Mouse (Mus musculus) intestine, embryonic 16.5 days (tissue): Measurements from ENCODE around the gene Chic2. TPM values are rescaled to one million over a fixed set of nuclear protein-coding genes. Genes with fewer than 3 reads are reported as not detected.

Experiments
- ATAC-seq: fragments of 200-750 bp; cut with Nextera tagmentation; 2 replicates; pipeline ENCODE4 v1.8.0; 2017; ENCODE audit warnings: moderate TSS enrichment, moderate library complexity
- H3K27ac ChIP-seq: fragments of 300-500 bp; sonication (generic); 2 replicates; pipeline ENCODE4 v1.5.1; 2014; ENCODE audit warnings: mild to moderate bottlenecking, low read length
- H3K27me3 ChIP-seq: fragments of 300-500 bp; sonication (generic); replicated peaks from 2 replicates; pipeline ENCODE4 v1.6.1; 2014; ENCODE audit warnings: low read length, control low read depth, mixed read lengths; ENCODE audit not compliant: control insufficient read depth, insufficient read depth
- H3K36me3 ChIP-seq: fragments of 300-500 bp; sonication (generic); 2 replicates; pipeline ENCODE4 v1.6.1; 2014; ENCODE audit warnings: low read length, control low read depth; ENCODE audit not compliant: control insufficient read depth, insufficient read depth
- H3K4me1 ChIP-seq: fragments of 300-500 bp; sonication (generic); 2 replicates; pipeline ENCODE4 v1.6.1; 2014; ENCODE audit warnings: low read length, control low read depth, mixed read lengths; ENCODE audit not compliant: control insufficient read depth, insufficient read depth
- H3K4me2 ChIP-seq: fragments of 300-500 bp; sonication (generic); 2 replicates; pipeline ENCODE4 v1.6.1; 2014; ENCODE audit warnings: low read depth, low read length, control low read depth
- H3K4me3 ChIP-seq: fragments of 300-500 bp; sonication (generic); 2 replicates; pipeline ENCODE4 v1.5.1; 2014; ENCODE audit warnings: mild to moderate bottlenecking, low read length
- H3K9ac ChIP-seq: fragments of 300-500 bp; sonication (generic); 2 replicates; pipeline ENCODE4 v1.6.1; 2014; ENCODE audit warnings: low read depth, low read length
- H3K9me3 ChIP-seq: fragments of 300-500 bp; sonication (generic); 2 replicates; pipeline ENCODE4 v1.6.1; 2016; ENCODE audit warnings: low read length, control low read depth; ENCODE audit not compliant: control insufficient read depth
- WGBS: fragments of 180-500 bp; shearing (Covaris S2); extraction: QIAGEN DNeasy Blood & Tissue Kit; methylation state at CpG from one replicate; pipeline ENCODE4 v1.1.7; 2014; 5-methylcytosine and 5-hydroxymethylcytosine counted together
- polyA plus RNA-seq: library from polyadenylated mRNA; unstranded; fragments of >200 nt; fragmentation: Nextera tagmentation; extraction: Ambion mirVana; gene quantifications from 2 replicates; pipeline ENCODE4 v1.2.1, GENCODE M21; 2015

The Chic2 gene
- polyA plus RNA-seq, 1 experiment from 2014 or later = 15.9 TPM

DNA sequence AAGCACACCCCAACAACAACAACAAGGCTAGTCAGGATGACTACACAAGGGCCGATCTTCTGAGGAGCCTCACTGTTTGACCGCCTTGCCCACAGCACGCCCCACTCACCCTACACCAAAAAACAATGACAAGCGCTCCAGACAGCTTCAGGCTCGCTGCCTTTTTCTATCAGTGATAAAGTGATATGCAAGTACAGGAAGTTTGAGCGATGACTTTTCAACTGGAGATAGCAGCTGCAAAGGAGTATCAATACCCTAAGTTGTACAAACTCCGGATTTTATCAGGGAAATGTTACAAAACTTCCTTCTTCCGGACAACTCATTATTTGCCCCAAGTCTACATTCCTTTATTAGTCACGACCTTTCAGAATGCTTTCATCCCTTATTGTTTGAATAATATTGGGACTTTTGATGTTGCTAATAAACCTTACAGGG lies 1.5 kb downstream of the Chic2 start:
- no peak for ATAC-seq
- 21% methylated on average over 9 of the region's 9 CpGs for WGBS
- no peaks in the 10 kb centered on the region for H3K36me3 ChIP-seq
- peak overlapping the region; percentile 99 for H3K9ac ChIP-seq
- H3K4me1 ChIP-seq = peaks cover 11% of the 10 kb centered on the region
- H3K4me3 ChIP-seq = peak overlapping the region; percentile 98
- H3K27me3 ChIP-seq = no peaks in the 10 kb centered on the region
- H3K4me2 ChIP-seq = peak overlapping the region; percentile 79
- no peaks in the 10 kb centered on the region for H3K9me3 ChIP-seq
- H3K27ac ChIP-seq = no peak overlapping the region

DNA sequence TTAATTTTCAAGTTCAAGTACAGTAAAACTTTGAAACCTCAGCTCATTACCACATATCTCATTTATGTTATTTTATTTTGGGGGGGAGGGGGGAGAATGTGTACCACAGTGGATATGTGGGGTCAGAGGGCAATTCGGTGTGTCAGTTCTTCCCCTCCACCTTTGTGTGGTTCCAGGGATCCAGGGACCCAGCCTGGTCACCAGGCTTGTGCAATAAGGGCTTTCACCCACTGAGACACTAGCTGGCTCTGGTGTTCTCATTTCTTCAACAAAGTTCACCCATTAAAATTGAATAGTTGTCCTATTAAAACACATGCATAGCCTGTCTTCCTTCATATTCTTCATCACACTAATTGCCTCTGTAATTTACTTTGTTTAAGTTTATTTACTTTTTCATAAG lies 5.3 kb downstream of the Chic2 start:
- ATAC-seq = no peak
- WGBS = 88% methylated on average over 1 of the region's 1 CpGs
- H3K4me2 ChIP-seq = no peak overlapping the region
- no peak overlapping the region for H3K9ac ChIP-seq
- no peaks in the 10 kb centered on the region for H3K9me3 ChIP-seq
- no peak overlapping the region for H3K4me3 ChIP-seq
- no peaks in the 10 kb centered on the region for H3K27me3 ChIP-seq
- H3K36me3 ChIP-seq = no peaks in the 10 kb centered on the region
- no peak overlapping the region for H3K27ac ChIP-seq
- peaks cover 11% of the 10 kb centered on the region for H3K4me1 ChIP-seq

DNA sequence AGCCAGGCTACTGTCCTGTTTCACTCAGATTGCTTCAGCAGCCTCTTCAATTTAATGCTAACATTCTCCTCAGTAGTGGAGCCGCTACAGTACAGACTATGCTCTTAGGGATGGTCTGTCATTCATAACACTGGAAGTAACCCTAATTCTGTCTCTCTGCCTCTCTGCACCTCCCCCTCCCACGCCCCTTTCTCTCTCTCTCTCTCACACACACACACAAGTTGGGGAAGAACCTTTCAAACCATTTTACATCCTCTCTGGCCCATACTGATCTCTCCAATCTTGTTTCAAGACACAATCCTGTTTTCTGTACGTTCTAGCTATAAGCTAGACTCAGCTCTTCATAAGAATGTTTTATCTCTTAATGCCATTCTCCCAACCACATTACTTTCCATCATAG lies 9.1 kb downstream of the Chic2 start:
- H3K36me3 ChIP-seq = no peaks in the 10 kb centered on the region
- no peak overlapping the region for H3K27ac ChIP-seq
- WGBS = 89% methylated on average over 3 of the region's 3 CpGs
- no peaks in the 10 kb centered on the region for H3K4me1 ChIP-seq
- H3K9me3 ChIP-seq = no peaks in the 10 kb centered on the region
- H3K4me3 ChIP-seq = no peak overlapping the region
- ATAC-seq = no peak
- H3K9ac ChIP-seq = no peak overlapping the region
- no peaks in the 10 kb centered on the region for H3K27me3 ChIP-seq
- no peak overlapping the region for H3K4me2 ChIP-seq

DNA sequence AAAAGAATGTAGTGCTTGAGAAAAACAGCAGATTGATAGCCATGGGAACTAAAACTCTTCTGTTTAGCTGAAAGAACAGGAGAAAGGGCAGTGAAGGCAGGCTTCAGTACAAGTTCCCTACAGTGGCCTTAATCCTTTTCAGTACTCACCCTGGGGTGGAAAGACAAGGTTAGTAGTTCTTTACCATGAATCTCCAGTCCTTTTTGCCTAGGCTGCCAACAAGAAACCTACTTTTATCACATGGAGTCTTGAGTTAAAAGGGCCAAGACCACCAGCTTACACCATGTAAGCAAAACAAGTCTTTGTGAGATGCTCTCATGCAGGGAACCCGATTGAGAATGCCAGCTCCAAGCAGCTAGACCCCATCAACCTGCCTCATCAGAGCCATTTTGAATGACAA lies 29.8 kb downstream of the Chic2 start:
- no peaks in the 10 kb centered on the region for H3K9me3 ChIP-seq
- H3K4me1 ChIP-seq = no peaks in the 10 kb centered on the region
- H3K27ac ChIP-seq = no peak overlapping the region
- H3K4me3 ChIP-seq = no peak overlapping the region
- no peaks in the 10 kb centered on the region for H3K27me3 ChIP-seq
- WGBS = 79% methylated on average over 1 of the region's 1 CpGs
- no peak overlapping the region for H3K9ac ChIP-seq
- no peak for ATAC-seq
- no peaks in the 10 kb centered on the region for H3K36me3 ChIP-seq
- no peak overlapping the region for H3K4me2 ChIP-seq

DNA sequence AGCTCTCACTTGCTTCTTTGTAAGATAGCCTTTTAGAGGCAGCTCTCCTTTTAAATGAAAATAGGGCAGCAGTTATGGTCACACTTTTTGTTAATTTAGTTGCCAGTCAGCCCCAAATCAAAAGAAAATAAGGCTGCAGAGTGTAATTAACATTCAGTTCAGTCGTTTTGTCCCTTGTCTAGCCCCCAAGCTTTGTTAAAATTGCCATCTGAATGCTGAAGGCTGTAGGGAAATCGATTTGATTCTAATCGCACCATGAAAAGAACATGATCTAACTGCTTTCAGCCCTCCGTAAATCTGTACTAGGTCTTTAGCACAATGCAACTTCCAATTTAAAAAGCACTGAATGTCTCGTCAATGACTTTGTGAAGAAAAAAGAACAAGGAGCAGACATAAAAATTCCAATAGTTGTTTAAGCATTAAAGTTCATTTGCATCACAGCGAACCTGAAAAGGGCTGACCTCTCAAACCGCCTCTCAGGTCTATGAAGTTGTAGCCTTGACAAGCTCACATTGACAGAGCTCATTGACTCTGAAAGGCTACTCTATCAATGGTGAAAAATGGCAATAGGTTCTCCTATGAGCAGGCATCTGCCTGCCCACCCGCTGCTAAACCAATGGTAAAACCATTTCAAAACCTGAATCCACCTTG lies 31.7 kb downstream of the Chic2 start:
- no peak for ATAC-seq
- no peak overlapping the region for H3K27ac ChIP-seq

DNA sequence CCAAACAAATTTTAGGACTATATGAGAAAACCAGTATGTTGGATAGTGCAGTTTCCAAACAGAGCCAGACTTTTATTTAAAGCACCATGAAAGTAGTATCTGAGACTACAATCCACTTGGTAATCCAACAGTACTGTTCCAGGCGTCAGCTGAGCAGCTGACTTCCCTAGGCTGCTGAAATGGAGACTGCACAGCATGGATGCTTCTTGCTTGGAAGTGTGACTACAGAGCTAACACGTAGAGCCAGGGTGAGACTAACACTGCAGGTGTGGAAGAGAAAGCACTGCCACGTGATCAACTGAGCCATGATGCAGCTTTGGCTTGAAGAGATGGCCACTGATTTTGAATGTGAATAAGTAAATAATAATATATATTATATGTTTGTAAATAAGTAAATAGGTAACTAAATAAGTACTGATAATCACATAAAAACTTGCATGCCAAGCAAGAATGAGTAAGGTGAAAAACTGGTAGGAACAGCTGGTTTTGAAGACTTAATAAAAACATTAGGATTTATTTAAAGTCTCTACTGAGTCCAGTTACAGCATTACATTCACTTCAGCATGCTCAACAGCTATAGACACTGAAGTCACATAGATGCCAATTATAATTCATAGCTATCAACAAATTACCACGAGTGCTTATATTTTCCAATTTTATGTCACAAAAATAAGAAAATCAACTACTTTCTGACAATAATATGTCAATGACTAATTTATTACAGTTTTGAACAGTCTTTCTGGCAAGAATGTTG lies 32.4 kb downstream of the Chic2 start:
- Histone ChIP-seq H3K27me3 (no peaks in the 10 kb centered on the region), H3K27ac (no peak overlapping the region), H3K4me3 (no peak overlapping the region), H3K36me3 (no peaks in the 10 kb centered on the region), H3K9ac (no peak overlapping the region), H3K4me2 (no peak overlapping the region), H3K9me3 (no peaks in the 10 kb centered on the region), H3K4me1 (no peaks in the 10 kb centered on the region)
- 71% methylated on average over 4 of the region's 4 CpGs for WGBS
- no peak for ATAC-seq

More for the DNA sequence above, 31.7 kb downstream of the Chic2 start:
- Histone ChIP-seq H3K36me3 (no peaks in the 10 kb centered on the region), H3K4me1 (no peaks in the 10 kb centered on the region), H3K9ac (no peak overlapping the region), H3K9me3 (no peaks in the 10 kb centered on the region), H3K27me3 (no peaks in the 10 kb centered on the region), H3K4me2 (no peak overlapping the region), H3K4me3 (no peak overlapping the region)
- WGBS = 79% methylated on average over 8 of the region's 8 CpGs

DNA sequence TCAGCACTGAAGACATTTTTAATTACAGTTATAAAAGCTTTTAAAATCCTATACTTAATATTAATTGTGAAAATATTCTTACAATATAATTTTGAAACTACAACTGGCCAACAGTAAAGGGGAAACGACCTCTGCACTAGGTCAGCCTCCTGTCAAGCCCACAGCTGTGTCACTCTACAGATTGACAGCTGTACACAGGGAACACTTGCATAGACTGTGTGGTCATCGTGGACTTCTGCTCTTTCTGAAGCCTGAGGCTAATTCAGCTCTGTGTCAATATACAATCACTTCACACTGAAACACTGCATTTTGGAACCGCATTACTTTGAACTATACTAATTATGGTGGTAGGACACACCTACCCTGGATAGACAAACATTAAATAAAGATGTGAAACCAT lies 39.8 kb downstream of the Chic2 start:
- Histone ChIP-seq H3K9ac (no peak overlapping the region), H3K27me3 (no peaks in the 10 kb centered on the region), H3K27ac (no peak overlapping the region), H3K36me3 (no peaks in the 10 kb centered on the region), H3K4me3 (no peak overlapping the region), H3K4me1 (no peaks in the 10 kb centered on the region), H3K9me3 (no peaks in the 10 kb centered on the region), H3K4me2 (no peak overlapping the region)
- 75% methylated on average over 3 of the region's 3 CpGs for WGBS
- no peak for ATAC-seq

DNA sequence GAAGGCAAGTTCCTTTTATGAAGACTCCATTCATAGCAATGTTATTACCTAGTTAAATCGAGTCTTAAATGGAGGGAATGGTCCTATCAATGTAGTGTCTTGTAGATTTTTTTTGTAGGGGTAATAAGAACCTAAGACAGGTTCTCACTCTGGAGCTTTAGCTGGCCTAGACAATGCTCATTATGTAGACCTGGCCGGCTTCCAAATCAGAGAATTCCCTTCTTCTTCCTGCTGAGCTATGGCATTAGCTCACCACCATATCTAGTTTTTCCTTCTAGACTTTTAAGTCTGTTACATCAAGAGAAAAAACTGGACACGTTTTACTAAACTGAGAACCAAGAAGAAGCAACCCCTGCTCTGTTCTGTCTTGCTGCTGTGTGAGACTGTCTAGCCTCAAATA lies 42.5 kb downstream of the Chic2 start:
- Histone ChIP-seq H3K4me3 (no peak overlapping the region), H3K27ac (no peak overlapping the region), H3K36me3 (0 out of 2 replicates have a peak, but pooled peaks cover 3% of the 10 kb centered on the region), H3K4me1 (no peaks in the 10 kb centered on the region), H3K9me3 (no peaks in the 10 kb centered on the region), H3K9ac (no peak overlapping the region), H3K4me2 (no peak overlapping the region), H3K27me3 (no peaks in the 10 kb centered on the region)
- no peak for ATAC-seq
- 91% methylated on average over 3 of the region's 3 CpGs for WGBS

DNA sequence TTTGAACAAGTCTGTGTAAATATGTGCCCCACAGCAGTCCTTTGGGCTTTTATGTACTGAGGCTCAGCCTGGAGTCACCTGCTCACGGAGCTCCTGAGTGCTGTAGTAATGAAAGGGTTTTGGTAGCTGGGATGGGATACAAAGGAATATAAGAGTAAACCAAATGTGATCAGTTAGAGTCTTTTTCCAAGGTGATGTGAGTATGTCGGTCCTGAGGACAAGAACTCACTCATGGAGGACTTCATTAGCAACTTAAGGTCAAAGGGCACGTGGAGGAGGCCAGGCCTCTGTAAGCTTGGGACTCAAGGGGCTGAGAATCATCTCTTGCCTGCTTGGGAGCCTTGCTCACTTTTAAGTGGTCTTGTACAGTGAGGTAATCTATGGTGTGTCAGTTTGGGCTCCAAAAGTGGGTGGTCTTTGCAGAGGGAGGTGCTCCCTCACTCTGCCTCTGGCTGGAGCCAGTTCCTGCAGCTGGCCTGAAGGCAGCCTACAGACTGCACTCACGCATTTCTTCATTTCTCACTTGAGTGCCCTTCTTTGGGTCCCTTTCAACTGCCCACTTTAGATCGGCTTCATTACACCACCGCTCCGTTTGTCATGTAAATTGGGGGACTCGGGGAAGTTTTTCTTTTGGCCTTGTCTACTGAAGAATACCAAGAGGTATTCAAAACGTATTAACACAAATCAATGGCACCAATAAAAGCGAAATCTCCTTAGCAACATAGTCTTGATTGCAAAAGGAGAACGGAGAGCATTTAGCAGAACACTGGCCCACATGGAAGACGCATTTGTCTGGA lies 45.7 kb downstream of the Chic2 start:
- Histone ChIP-seq H3K4me2 (no peak overlapping the region), H3K9me3 (no peaks in the 10 kb centered on the region), H3K27ac (no peak overlapping the region), H3K36me3 (peaks cover 6% of the 10 kb centered on the region; the same call in 1 of the 2 replicates), H3K4me1 (no peaks in the 10 kb centered on the region), H3K4me3 (no peak overlapping the region), H3K9ac (no peak overlapping the region), H3K27me3 (no peaks in the 10 kb centered on the region)
- 77% methylated on average over 12 of the region's 12 CpGs for WGBS
- no peak for ATAC-seq
